Mouse (Mus musculus) cerebellum, adult 8-10 months (tissue): Measurements from ENCODE around the gene Tbx1.
"Not testable (repeated sequence)": the region's sequence is repeated elsewhere in the genome, so short reads cannot be mapped to it uniquely, and the experiment has no call there.

ENCODE experiments used
- DNase-seq: peaks from one replicate; pipeline ENCODE4 v3.0.0; 2022

The Tbx1 gene

DNA sequence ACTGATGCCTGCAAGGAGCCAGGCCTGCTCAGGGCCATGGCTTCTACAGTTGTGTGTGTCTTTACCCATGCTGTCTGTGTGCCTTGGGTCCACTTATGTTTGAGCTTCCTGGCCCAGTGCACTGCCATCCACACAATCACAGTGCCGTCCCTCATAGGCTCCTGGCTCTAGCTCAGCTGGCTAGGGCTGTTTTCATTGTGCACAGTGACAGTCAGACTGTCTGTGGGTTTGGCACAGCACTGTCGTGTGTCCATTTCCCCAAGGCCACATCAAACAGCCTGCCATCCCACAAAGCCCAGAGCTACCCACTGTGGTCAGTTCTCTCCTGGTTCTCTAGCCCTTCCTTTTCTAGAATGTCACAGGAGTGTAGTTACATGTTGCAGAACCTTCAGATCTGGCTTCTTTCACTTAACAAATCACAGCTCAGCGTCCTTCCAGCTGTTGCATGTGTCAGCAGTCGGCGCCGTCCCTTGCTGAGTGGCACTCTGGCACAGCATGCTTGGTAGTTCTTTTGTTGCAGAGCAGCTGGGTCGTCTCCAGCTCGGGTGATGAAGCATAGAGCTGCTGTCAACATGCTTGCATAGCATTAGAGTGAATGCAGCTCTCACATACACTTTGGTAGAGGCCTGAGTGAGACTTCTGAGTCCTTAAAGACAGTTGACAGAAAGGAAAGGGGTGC, 47.2 kb downstream of the Tbx1 start:
- no peak for DNase-seq

DNA sequence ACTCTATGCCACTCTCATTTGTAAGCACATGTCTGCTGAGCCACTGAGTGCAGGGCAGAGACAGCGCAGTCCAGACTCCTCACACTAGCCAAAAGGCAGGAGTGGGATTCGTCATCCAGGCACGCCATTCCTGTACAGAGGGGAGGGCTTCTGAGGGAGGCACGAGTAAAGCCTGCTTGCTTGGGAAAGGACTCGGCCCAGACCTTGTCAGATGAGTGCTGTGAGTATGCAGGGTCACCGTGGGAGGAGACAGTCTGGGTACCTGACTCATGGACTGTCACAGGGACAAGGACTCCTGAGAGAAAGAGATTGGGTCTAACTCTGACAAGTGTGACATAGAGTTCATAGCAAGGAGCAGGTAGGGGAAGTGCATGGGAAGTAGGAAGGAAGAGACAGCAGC, 51.2 kb downstream of the Tbx1 start:
- DNase-seq: no peak

GRCm38 (mm10) chr16:18537407-18537990, 53.0 kb downstream of the Tbx1 start:
- DNase-seq: no peak

- DNase-seq: not testable (repeated sequence)
These were observed 57.4 kb downstream of the Tbx1 start for GRCm38 (mm10) chr16:18533061-18533460.
